Mouse (Mus musculus) heart, embryonic 11.5 days (tissue): Measurements from ENCODE around the gene Il1b. TPM values are rescaled to one million over a fixed set of nuclear protein-coding genes. Genes with fewer than 3 reads are reported as not detected.

Source experiments
- ATAC-seq: fragments of 200-750 bp; cut with Nextera tagmentation; replicated peaks from 2 replicates; pipeline ENCODE4 v1.8.0; 2017; ENCODE audit warnings: moderate library complexity; ENCODE audit not compliant: insufficient number of reproducible peaks, low FRiP score, low TSS enrichment
- H3K27ac ChIP-seq: fragments of 300-500 bp; sonication (generic); 2 replicates; pipeline ENCODE4 v1.5.1; 2014; ENCODE audit warnings: mild to moderate bottlenecking, low read depth, low read length
- H3K27me3 ChIP-seq: fragments of 300-500 bp; sonication (generic); 2 replicates; pipeline ENCODE4 v1.6.1; 2014; ENCODE audit warnings: mild to moderate bottlenecking, low read length, mixed read lengths; ENCODE audit not compliant: control insufficient read depth, insufficient read depth
- H3K36me3 ChIP-seq: fragments of 300-500 bp; sonication (generic); 2 replicates; pipeline ENCODE4 v1.6.1; 2014; ENCODE audit warnings: mild to moderate bottlenecking, low read length, moderate library complexity, mixed read lengths; ENCODE audit not compliant: control insufficient read depth, insufficient read depth
- H3K4me1 ChIP-seq: fragments of 300-500 bp; sonication (generic); 2 replicates; pipeline ENCODE4 v1.6.1; 2014; ENCODE audit warnings: low read length; ENCODE audit not compliant: control insufficient read depth, insufficient read depth
- H3K4me2 ChIP-seq: fragments of 300-500 bp; sonication (generic); 2 replicates; pipeline ENCODE4 v1.6.1; 2014; ENCODE audit warnings: mild to moderate bottlenecking, moderate library complexity
- H3K4me3 ChIP-seq: fragments of 300-500 bp; sonication (generic); 2 replicates; pipeline ENCODE4 v1.5.1; 2014; ENCODE audit warnings: low read depth, low read length
- H3K9ac ChIP-seq: fragments of 300-500 bp; sonication (generic); 2 replicates; pipeline ENCODE4 v1.6.1; 2014; ENCODE audit warnings: mild to moderate bottlenecking, low read depth, low read length, moderate library complexity
- H3K9me3 ChIP-seq: fragments of 300-500 bp; sonication (generic); replicated peaks from 2 replicates; pipeline ENCODE4 v1.6.1; 2016; ENCODE audit warnings: low read length; ENCODE audit not compliant: control insufficient read depth
- WGBS: fragments of 180-500 bp; shearing (Covaris S2); extraction: QIAGEN DNeasy Blood & Tissue Kit; methylation state at CpG from one replicate; pipeline ENCODE4 v1.1.7; 2014; ENCODE audit not compliant: insufficient replicate concordance; 5-methylcytosine and 5-hydroxymethylcytosine counted together
- polyA plus RNA-seq: library from polyadenylated mRNA; unstranded; fragments of >200 nt; fragmentation: Nextera tagmentation; extraction: Ambion mirVana; gene quantifications from 2 replicates; pipeline ENCODE4 v1.2.1, GENCODE M21; 2014

The Il1b gene
- polyA plus RNA-seq, 1 experiment from 2014 or later, result not detected

DNA sequence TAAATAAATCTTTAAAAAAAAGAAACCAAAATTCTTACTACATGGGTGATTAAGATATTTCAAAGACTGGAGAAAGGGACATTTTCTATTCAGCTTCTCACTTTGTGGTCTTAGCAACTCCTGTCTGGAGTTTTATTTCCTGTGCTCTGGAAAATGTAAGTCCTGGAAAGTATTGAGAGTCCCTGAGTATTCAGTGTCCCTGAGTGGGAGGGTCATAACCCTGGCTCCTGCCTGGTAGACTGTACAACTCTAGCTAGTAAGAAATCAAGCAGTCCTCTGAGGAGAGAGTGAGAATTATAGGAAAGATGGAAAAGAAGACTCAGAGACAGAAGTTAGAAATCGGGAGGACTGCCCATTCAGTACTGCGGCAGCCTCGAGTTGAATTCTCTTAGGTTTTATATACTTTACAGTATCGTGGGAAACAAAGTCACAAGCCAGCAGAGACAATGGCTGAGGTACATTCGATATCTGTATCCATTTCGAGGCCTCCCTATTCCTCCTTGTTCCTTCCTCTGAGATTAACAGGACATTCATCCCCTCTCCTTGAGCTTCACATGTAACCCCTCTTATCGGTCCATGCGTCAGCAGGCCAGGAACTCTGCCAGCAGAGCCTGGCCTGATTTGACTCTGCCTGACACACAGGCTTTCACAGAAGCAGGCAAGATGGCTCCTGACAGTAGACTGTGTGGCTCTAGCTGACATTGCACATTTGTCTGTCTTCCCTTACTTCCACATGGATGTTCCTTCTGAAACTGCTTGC lies 12.8 kb upstream of the Il1b start:
- H3K4me2 ChIP-seq, result no peak overlapping the region
- no peaks in the 10 kb centered on the region; the same call in 1 of the 2 replicates for H3K9me3 ChIP-seq
- no peak overlapping the region for H3K4me3 ChIP-seq
- WGBS, result 62% methylated on average over 8 of the region's 8 CpGs
- H3K36me3 ChIP-seq, result no peaks in the 10 kb centered on the region
- peak overlapping the region; percentile 17; the same call in 1 of the 2 replicates for H3K27ac ChIP-seq
- no peaks in the 10 kb centered on the region for H3K4me1 ChIP-seq
- no peak overlapping the region for H3K9ac ChIP-seq
- ATAC-seq, result 0 out of 2 replicates have a peak, but pooled peaks have one; percentile 52
- H3K27me3 ChIP-seq, result no peaks in the 10 kb centered on the region

DNA sequence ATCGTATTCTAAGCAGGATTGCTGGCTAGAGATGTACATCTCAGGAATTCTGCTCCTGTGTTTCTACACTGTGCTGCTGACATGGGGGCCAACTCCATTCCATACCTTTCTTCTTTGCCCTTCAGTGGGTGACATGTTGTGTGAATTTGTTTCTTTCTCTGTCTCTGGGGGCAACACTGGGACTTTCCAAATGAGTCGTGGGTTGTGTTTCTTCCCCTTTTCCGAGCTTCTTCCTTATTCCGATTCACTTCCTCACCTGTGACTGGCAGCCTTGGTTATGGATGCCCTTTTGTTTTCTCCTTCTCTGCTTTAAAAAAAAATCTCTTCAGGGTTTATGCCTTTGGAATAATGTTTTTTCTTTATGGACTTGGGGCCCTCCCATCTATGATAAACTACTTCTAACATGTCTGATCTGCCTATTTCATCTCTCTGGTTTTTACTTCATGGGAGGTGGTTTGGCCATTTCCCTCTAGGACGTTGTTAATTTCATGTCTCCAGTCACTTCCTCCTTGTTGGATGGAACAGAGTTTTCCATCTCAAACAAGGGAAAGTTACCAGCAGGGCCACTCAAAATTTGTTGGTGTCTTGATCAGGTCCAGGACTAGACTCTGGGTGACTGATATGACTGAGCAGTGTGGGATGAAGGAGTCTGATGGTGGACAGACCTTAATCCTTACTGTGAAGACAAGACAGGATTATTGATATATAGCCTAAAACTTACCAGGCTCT lies 10.0 kb upstream of the Il1b start:
- no peaks in the 10 kb centered on the region; the same call in 1 of the 2 replicates for H3K9me3 ChIP-seq
- WGBS, result 86% methylated on average over 5 of the region's 5 CpGs
- H3K36me3 ChIP-seq, result no peaks in the 10 kb centered on the region
- H3K27me3 ChIP-seq, result no peaks in the 10 kb centered on the region
- no peak overlapping the region for H3K4me2 ChIP-seq
- H3K27ac ChIP-seq, result no peak overlapping the region
- no peak overlapping the region for H3K9ac ChIP-seq
- H3K4me3 ChIP-seq, result no peak overlapping the region
- no peak for ATAC-seq
- H3K4me1 ChIP-seq, result no peaks in the 10 kb centered on the region

DNA sequence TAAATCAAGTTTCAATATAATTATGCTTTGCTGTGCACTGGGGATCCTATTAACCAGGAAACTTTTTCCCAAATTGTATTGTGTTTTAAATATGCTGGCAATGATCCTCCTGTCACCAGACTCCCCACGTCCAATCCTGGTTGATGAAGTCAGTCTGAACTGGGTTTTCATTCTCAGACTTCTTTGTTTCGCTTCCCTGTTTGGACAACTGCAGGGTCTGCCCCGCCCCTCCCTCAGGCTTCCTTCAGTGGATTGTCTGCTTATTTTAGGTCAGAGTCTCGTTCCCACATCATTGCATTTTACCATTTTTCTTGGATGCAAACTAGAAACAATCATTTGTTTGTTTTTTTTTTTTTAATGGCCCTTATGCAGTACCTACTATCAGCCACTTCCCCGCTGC lies 9.3 kb upstream of the Il1b start:
- Histone ChIP-seq H3K27me3 (no peaks in the 10 kb centered on the region), H3K27ac (no peak overlapping the region), H3K9me3 (no peaks in the 10 kb centered on the region), H3K36me3 (no peaks in the 10 kb centered on the region), H3K9ac (no peak overlapping the region), H3K4me2 (no peak overlapping the region), H3K4me3 (no peak overlapping the region), H3K4me1 (no peaks in the 10 kb centered on the region)
- WGBS, result 71% methylated on average over 5 of the region's 5 CpGs
- no peak for ATAC-seq

DNA sequence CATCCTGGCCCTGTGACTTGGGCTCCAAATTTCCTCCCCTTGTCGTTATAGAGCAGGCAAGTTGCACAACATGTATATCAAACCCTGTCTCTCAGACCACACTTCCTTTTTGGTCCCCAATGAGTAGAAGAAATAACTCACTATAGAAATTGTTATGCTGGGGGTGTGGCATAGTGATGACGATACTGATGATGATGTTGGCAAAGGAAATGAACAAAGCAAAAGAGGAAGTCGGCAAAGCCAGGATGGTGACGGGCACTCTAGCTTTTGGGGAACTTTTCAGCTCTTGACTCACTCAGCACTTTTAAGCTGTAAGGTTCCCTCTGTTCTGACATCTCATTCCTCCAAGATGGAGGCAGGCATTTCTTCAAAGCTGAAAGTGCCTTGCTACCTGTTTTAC lies 2.4 kb upstream of the Il1b start:
- Histone ChIP-seq H3K36me3 (no peaks in the 10 kb centered on the region), H3K9ac (no peak overlapping the region), H3K4me1 (no peaks in the 10 kb centered on the region), H3K4me2 (no peak overlapping the region), H3K9me3 (no peaks in the 10 kb centered on the region), H3K27me3 (no peaks in the 10 kb centered on the region), H3K4me3 (no peak overlapping the region), H3K27ac (no peak overlapping the region)
- no peak for ATAC-seq
- 79% methylated on average over 4 of the region's 4 CpGs for WGBS

DNA sequence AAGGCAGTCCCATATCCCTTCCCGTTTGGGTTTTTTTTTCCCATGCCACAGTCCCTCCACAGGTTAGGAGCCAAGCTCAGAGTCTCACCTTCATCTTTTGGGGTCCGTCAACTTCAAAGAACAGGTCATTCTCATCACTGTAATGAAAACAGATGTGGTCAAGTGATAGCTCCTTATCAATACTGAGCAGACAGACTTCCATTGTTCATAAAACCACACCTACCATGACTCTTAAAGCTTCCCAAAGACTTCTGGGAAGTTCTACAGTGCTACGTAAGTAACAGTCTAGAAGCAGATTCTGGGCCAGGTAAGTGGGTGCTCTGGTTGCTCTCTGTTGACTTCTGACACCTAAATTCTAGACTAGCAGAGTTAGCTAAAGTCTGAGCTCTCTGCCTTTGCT lies 1.3 kb downstream of the Il1b start:
- no peak overlapping the region for H3K4me3 ChIP-seq
- H3K4me2 ChIP-seq, result no peak overlapping the region; the same call in 1 of the 2 replicates
- no peak overlapping the region for H3K27ac ChIP-seq
- no peak overlapping the region for H3K9ac ChIP-seq
- H3K36me3 ChIP-seq, result no peaks in the 10 kb centered on the region
- 62% methylated on average over 3 of the region's 3 CpGs for WGBS
- no peaks in the 10 kb centered on the region for H3K9me3 ChIP-seq
- no peaks in the 10 kb centered on the region for H3K4me1 ChIP-seq
- peak; percentile 59; the same call in 1 of the 2 replicates for ATAC-seq
- H3K27me3 ChIP-seq, result no peaks in the 10 kb centered on the region

DNA sequence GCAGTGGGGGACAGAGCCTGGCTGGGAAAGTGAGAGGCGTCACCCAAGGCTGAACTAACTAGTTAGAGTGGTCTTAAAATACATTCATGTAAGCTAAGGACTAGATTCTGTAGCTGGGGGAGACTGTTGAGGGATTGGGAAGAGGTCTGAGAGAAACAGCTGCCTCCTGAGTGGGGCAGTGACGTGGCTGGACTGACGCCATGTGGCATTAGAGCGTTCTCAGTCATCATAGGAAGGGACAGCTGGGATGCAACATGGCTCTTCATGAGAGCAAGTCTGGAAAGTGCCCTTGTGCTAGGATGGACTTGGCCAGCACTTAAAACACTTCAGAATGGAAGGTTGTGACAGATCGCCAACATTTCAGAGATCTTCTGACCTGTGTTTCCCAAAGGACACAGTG lies 2.1 kb downstream of the Il1b start:
- 94% methylated on average over 5 of the region's 5 CpGs for WGBS
- Histone ChIP-seq H3K4me1 (no peaks in the 10 kb centered on the region), H3K27me3 (no peaks in the 10 kb centered on the region), H3K36me3 (no peaks in the 10 kb centered on the region), H3K4me3 (no peak overlapping the region), H3K4me2 (no peak overlapping the region), H3K27ac (no peak overlapping the region), H3K9me3 (no peaks in the 10 kb centered on the region), H3K9ac (no peak overlapping the region)
- no peak for ATAC-seq

DNA sequence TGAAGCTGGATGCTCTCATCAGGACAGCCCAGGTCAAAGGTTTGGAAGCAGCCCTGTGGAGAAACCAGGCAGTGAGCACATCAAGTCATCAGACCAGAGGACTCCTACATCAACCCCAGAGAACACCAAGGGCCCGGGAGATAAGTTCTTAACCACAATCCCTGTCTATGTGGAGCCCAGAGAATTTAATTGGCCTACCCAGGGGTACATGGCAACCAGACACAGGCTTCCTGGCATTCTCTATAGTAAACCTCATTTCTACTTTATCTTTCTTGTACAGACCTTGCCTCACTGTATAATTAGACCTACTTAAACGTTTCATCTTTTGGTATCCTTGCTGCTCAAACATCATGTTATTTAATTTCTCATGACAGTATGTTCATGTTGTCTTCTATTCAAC lies 2.8 kb downstream of the Il1b start:
- H3K36me3 ChIP-seq, result no peaks in the 10 kb centered on the region
- no peak overlapping the region for H3K4me3 ChIP-seq
- no peaks in the 10 kb centered on the region for H3K27me3 ChIP-seq
- no peak overlapping the region for H3K27ac ChIP-seq
- H3K9me3 ChIP-seq, result no peaks in the 10 kb centered on the region
- no peak for ATAC-seq
- H3K4me1 ChIP-seq, result no peaks in the 10 kb centered on the region
- no peak overlapping the region for H3K9ac ChIP-seq
- no peak overlapping the region for H3K4me2 ChIP-seq
- WGBS, result 75% methylated on average over 2 of the region's 2 CpGs

DNA sequence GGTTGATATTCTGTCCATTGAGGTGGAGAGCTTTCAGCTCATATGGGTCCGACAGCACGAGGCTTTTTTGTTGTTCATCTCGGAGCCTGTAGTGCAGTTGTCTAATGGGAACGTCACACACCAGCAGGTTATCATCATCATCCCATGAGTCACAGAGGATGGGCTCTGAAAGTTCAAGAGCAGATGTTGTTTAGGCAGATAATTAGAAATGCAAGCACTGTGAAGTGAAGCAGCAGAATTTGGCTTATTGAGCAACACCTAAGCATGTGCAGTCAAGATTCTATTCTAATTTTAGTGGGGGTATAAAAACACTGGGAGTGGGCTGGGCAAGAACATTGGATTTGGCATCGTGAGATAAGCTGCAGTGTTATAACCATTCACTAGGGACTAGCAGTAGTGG lies 3.7 kb downstream of the Il1b start:
- Histone ChIP-seq H3K9ac (no peak overlapping the region), H3K4me3 (no peak overlapping the region), H3K9me3 (no peaks in the 10 kb centered on the region), H3K27me3 (no peaks in the 10 kb centered on the region), H3K4me1 (no peaks in the 10 kb centered on the region), H3K4me2 (no peak overlapping the region), H3K36me3 (no peaks in the 10 kb centered on the region), H3K27ac (no peak overlapping the region)
- no peak for ATAC-seq
- WGBS, result 79% methylated on average over 5 of the region's 5 CpGs
